Mouse (Mus musculus): Measurements from ENCODE around the gene Hist1h2ai. TPM values are rescaled to one million over a fixed set of nuclear protein-coding genes. Genes with fewer than 3 reads are reported as not detected.
"Not testable (repeated sequence)": the region's sequence is repeated elsewhere in the genome, so short reads cannot be mapped to it uniquely, and the experiment has no call there.

The Hist1h2ai gene
- polyA plus RNA-seq, 1 experiment from 2014 or later, result 16.4 TPM

- Histone ChIP-seq H3K9me3 (ENCODE audit: low read length) (no peaks in the 10 kb centered on the region), H3K4me1 (ENCODE audit: insufficient read depth) (peaks cover 14% of the 10 kb centered on the region), H3K4me3 (ENCODE audit: low read depth, low read length) (peak overlapping the region; percentile 62; the same call in 1 of the 2 replicates), H3K27me3 (ENCODE audit: insufficient read depth, low read length) (no peaks in the 10 kb centered on the region), H3K36me3 (replicated peaks; ENCODE audit: insufficient read depth, low read length) (no peaks in the 10 kb centered on the region), H3K9ac (replicated peaks) (peak overlapping the region; percentile 28; the same call in 1 of the 2 replicates), H3K27ac (ENCODE audit: low read depth) (no peak overlapping the region), H3K4me2 (ENCODE audit: low read depth, low read length) (peak overlapping the region; percentile 76)
- 25% methylated on average over 4 of the region's 4 CpGs for WGBS (ENCODE audit: insufficient replicate concordance)
- DNase-seq (no peak), ATAC-seq (no peak)
- peak; percentile 54 for TF ChIP-seq EP300 (IDR thresholded peaks at IDR 0.05; ENCODE audit: low read depth)
- no peak for TF ChIP-seq CTCF (IDR thresholded peaks at IDR 0.05; ENCODE audit: low read depth)
These were observed 4.5 kb upstream of the Hist1h2ai start for GRCm38 (mm10) chr13:21711698-21712097.

- no peak; the same call in 1 of the 2 replicates for TF ChIP-seq EP300 (IDR thresholded peaks at IDR 0.05; ENCODE audit: low read depth)
- peak; percentile 96 for TF ChIP-seq CTCF (IDR thresholded peaks at IDR 0.05; ENCODE audit: low read depth)
- H3K27me3 ChIP-seq (ENCODE audit: insufficient read depth, low read length), result no peaks in the 10 kb centered on the region
These were observed 1.5 kb upstream of the Hist1h2ai start for GRCm38 (mm10) chr13:21714725-21715124.

GRCm38 (mm10) chr13:21715131-21715863 is 925 bp upstream of the Hist1h2ai start:
- Histone ChIP-seq H3K4me3 (ENCODE audit: low read depth, low read length) (peak overlapping the region; percentile 45), H3K9me3 (ENCODE audit: low read length) (no peaks in the 10 kb centered on the region), H3K27ac (ENCODE audit: low read depth) (peak overlapping the region; percentile 88), H3K4me1 (ENCODE audit: insufficient read depth) (peaks cover 25% of the 10 kb centered on the region), H3K36me3 (replicated peaks; ENCODE audit: insufficient read depth, low read length) (no peaks in the 10 kb centered on the region), H3K27me3 (ENCODE audit: insufficient read depth, low read length) (no peaks in the 10 kb centered on the region), H3K9ac (replicated peaks) (peak overlapping the region; percentile 77), H3K4me2 (ENCODE audit: low read depth, low read length) (peak overlapping the region; percentile 72)
- ATAC-seq, result no peak
- DNase-seq, result peak; percentile 33
- under 1% methylated on average over 20 of the region's 22 CpGs for WGBS (ENCODE audit: insufficient replicate concordance)
- TF ChIP-seq CTCF (IDR thresholded peaks at IDR 0.05; ENCODE audit: low read depth) (no peak), EP300 (IDR thresholded peaks at IDR 0.05; ENCODE audit: low read depth) (no peak)

More at GRCm38 (mm10) chr13:21714725-21715124, 1.5 kb upstream of the Hist1h2ai start:
- Histone ChIP-seq H3K4me2 (ENCODE audit: low read depth, low read length) (peak overlapping the region; percentile 72), H3K9me3 (ENCODE audit: low read length) (no peaks in the 10 kb centered on the region), H3K4me3 (ENCODE audit: low read depth, low read length) (peak overlapping the region; percentile 45), H3K36me3 (replicated peaks; ENCODE audit: insufficient read depth, low read length) (no peaks in the 10 kb centered on the region), H3K4me1 (ENCODE audit: insufficient read depth) (peaks cover 25% of the 10 kb centered on the region), H3K27ac (ENCODE audit: low read depth) (peak overlapping the region; percentile 88), H3K9ac (replicated peaks) (peak overlapping the region; percentile 77)
- peak; percentile 72 for DNase-seq
- WGBS (ENCODE audit: insufficient replicate concordance), result under 1% methylated on average over 7 of the region's 7 CpGs
- ATAC-seq, result no peak

- peaks cover 18% of the 10 kb centered on the region for H3K4me1 ChIP-seq (ENCODE audit: insufficient read depth)
- 0% methylated on average over 9 of the region's 38 CpGs for WGBS (ENCODE audit: insufficient replicate concordance)
These were observed 544 bp downstream of the Hist1h2ai start for GRCm38 (mm10) chr13:21716540-21717391.

GRCm38 (mm10) chr13:21717397-21718357 is 1.5 kb downstream of the Hist1h2ai start, which contains the start of gene Hist1h3h:
Hist1h3h (plus strand) TSS chr13:21717659.
- Histone ChIP-seq H3K27ac (ENCODE audit: low read depth) (peak within 1 kb of the TSS; percentile 93), H3K4me2 (ENCODE audit: low read depth, low read length) (peak within 1 kb of the TSS; percentile 73), H3K9ac (replicated peaks) (peak within 1 kb of the TSS; percentile 79), H3K4me3 (ENCODE audit: low read depth, low read length) (peak within 1 kb of the TSS; percentile 45), H3K4me1 (ENCODE audit: insufficient read depth) (peaks cover 18% of the 10 kb centered on the region)
- DNase-seq, result peak; percentile 84
- H3K27me3 ChIP-seq (ENCODE audit: insufficient read depth, low read length); H3K9me3 ChIP-seq (ENCODE audit: low read length); H3K36me3 ChIP-seq (replicated peaks; ENCODE audit: insufficient read depth, low read length): not testable (repeated sequence)
- 0 out of 2 replicates have a peak, but pooled peaks have one; percentile 16 for TF ChIP-seq EP300 (IDR thresholded peaks at IDR 0.05; ENCODE audit: low read depth)
- peak; percentile 19 for ATAC-seq
- WGBS (ENCODE audit: insufficient replicate concordance), result 3% methylated on average over 23 of the region's 56 CpGs

More at GRCm38 (mm10) chr13:21716540-21717391, 544 bp downstream of the Hist1h2ai start:
- not testable (repeated sequence) for H3K9me3 ChIP-seq (ENCODE audit: low read length); H3K27me3 ChIP-seq (ENCODE audit: insufficient read depth, low read length); H3K36me3 ChIP-seq (replicated peaks; ENCODE audit: insufficient read depth, low read length)
- peak overlapping the region; percentile 68 for H3K4me2 ChIP-seq (ENCODE audit: low read depth, low read length)
- peak; percentile 46 for DNase-seq
- TF ChIP-seq EP300 (IDR thresholded peaks at IDR 0.05; ENCODE audit: low read depth), result peak; percentile 0; the same call in 1 of the 2 replicates
- peak overlapping the region; percentile 56 for H3K9ac ChIP-seq (replicated peaks)
- peak; percentile 21 for ATAC-seq
- peak overlapping the region; percentile 45 for H3K4me3 ChIP-seq (ENCODE audit: low read depth, low read length)
- H3K27ac ChIP-seq (ENCODE audit: low read depth), result peak overlapping the region; percentile 88

Measured in liver, postnatal 0 days (tissue).